ENCODE assay signal across 24 mouse cellular contexts in genomic region chr4:112287178-112287974, GRCm38 (mm10). TPM values are rescaled to one million over a fixed set of nuclear protein-coding genes. Genes with fewer than 3 reads are reported as not detected.
DNase-seq lines count a peak whose midpoint lies in the region; ATAC-seq and TF ChIP-seq lines count a peak whose summit lies in the region.
"Had no signal": no experiment of that assay in that cellular context is flagged by ENCODE, and none has a peak within 500 bp of the region (broad histone marks: within the 10 kb centered on the region; RNA-seq: fewer than 3 reads in every experiment).

No protein-coding gene starts in this region.

- H3K9me3 ChIP-seq in intestine, embryonic 16.5 days (ENCODE audit: control insufficient read depth, low read length), result no peaks in the 10 kb centered on the region
- H3K9me3 ChIP-seq: embryonic facial prominence, embryonic 15.5 days; G1E had no signal

- ATAC-seq in intestine, embryonic 16.5 days, result peak; percentile 93
- ATAC-seq: CD4-positive, CD25-positive, alpha-beta regulatory T cell, adult 4 months; forebrain, embryonic 15.5 days had no signal

- H3K4me1 ChIP-seq in lung, adult 2 months (ENCODE audit: control insufficient read depth, insufficient read depth, low read length), result no peaks in the 10 kb centered on the region
- H3K4me1 ChIP-seq in intestine, embryonic 16.5 days (ENCODE audit: control insufficient read depth, insufficient read depth, low read length), result no peaks in the 10 kb centered on the region
- H3K4me1 ChIP-seq: embryonic facial prominence, embryonic 15.5 days; forebrain, embryonic 15.5 days; heart, embryonic 12.5 days had no signal

- intact Hi-C loops in gastrocnemius, postnatal 36 days (cut with DNase I), result no loop called here

- 78% methylated on average over 12 of the region's 12 CpGs for WGBS in lung, adult 2 months
- 76% methylated on average over 12 of the region's 12 CpGs for WGBS in intestine, embryonic 16.5 days

- H3K27me3 ChIP-seq in intestine, embryonic 16.5 days (replicated peaks; ENCODE audit: control insufficient read depth, insufficient read depth, low read length), result no peaks in the 10 kb centered on the region
- H3K27me3 ChIP-seq: embryonic facial prominence, embryonic 15.5 days; forebrain, embryonic 15.5 days; heart, embryonic 12.5 days had no signal

- no peak overlapping the region for H3K4me2 ChIP-seq in intestine, embryonic 16.5 days (ENCODE audit: low read depth, low read length)
- H3K4me2 ChIP-seq: embryonic facial prominence, embryonic 15.5 days; forebrain, embryonic 15.5 days; heart, embryonic 12.5 days; hindbrain, embryonic 14.5 days had no signal

- no peaks in the 10 kb centered on the region for H3K36me3 ChIP-seq in intestine, embryonic 16.5 days (ENCODE audit: control insufficient read depth, insufficient read depth, low read length)
- H3K36me3 ChIP-seq: embryonic facial prominence, embryonic 15.5 days; forebrain, embryonic 15.5 days; G1E; heart, embryonic 12.5 days had no signal

- TF ChIP-seq CTCF in lung, adult 2 months (IDR thresholded peaks at IDR 0.05; ENCODE audit: insufficient read depth, low read length), result no peak
- TF ChIP-seq CTCF in brain, embryonic 14.5 days (IDR thresholded peaks at IDR 0.05; ENCODE audit: borderline replicate concordance, extremely low read depth, insufficient read depth, insufficient read length), result no peak

- no peak overlapping the region for H3K9ac ChIP-seq in intestine, embryonic 16.5 days (ENCODE audit: low read depth, low read length)
- H3K9ac ChIP-seq: embryonic facial prominence, embryonic 15.5 days; forebrain, embryonic 15.5 days; heart, embryonic 12.5 days; hindbrain, embryonic 14.5 days had no signal

- peak; percentile 1 for DNase-seq in lung, postnatal 36 days
- no peak for DNase-seq in lung, adult 2 months
- peak; percentile 0 for DNase-seq in brain, embryonic 14.5 days (ENCODE audit: low read depth)
- no peak for DNase-seq in gastrocnemius, postnatal 36 days
- DNase-seq in right cerebral cortex, postnatal 4 days, result no peak
- DNase-seq: adrenal gland, adult 8-10 months; adrenal gland, postnatal 36 days; cerebellum, adult 11 months; cerebellum, adult 8-10 months; embryo, embryonic 11 days; gastrocnemius, postnatal 10 days had no signal

- H3K27ac ChIP-seq in intestine, embryonic 16.5 days (ENCODE audit: low read length), result no peak overlapping the region
- H3K27ac ChIP-seq: embryonic facial prominence, embryonic 15.5 days; forebrain, embryonic 15.5 days; hindbrain, embryonic 14.5 days had no signal

- H3K4me3 ChIP-seq in lung, adult 2 months (replicated peaks; ENCODE audit: extremely low read depth, low read depth, low read length), result no peak overlapping the region
- no peak overlapping the region for H3K4me3 ChIP-seq in intestine, embryonic 16.5 days (ENCODE audit: low read length)
- H3K4me3 ChIP-seq: embryonic facial prominence, embryonic 15.5 days; erythroblast, embryonic 14.5 days; forebrain, embryonic 15.5 days; heart, embryonic 12.5 days had no signal

- TF ChIP-seq POLR2A in lung, adult 2 months (IDR thresholded peaks at IDR 0.05; ENCODE audit: borderline replicate concordance, extremely low read depth, low read depth, low read length), result no peak
- TF ChIP-seq POLR2A in brain, embryonic 14.5 days (IDR thresholded peaks at IDR 0.05; ENCODE audit: borderline replicate concordance, extremely low read depth, insufficient read depth, insufficient read length, poor library complexity, severe bottlenecking), result no peak

RNA-seq across cellular contexts. Expression of gene Skint3, which starts 55.3 kb away (rescaled TPM):
- polyA plus RNA-seq in lung, adult 2 months (2012; rRNA removed), result 0.38 TPM in 1 of 2 replicates, not detected in the other
- polyA plus RNA-seq in brain, embryonic 14.5 days (2012; rRNA removed), result 0.01 TPM in 1 of 2 replicates, not detected in the other
- polyA plus RNA-seq in intestine, embryonic 16.5 days (2015; fragmentation: Nextera tagmentation; extraction: Ambion mirVana), result 0.07 and 0.12 TPM in 2 replicates
- not detected for total RNA-seq in gastrocnemius, postnatal 36 days (2021)
- total RNA-seq: adrenal gland, postnatal 36 days; common myeloid progenitor, adult 5-6 weeks; G1E; gastrocnemius, postnatal 10 days; heart, adult 8-10 months had no signal
- polyA plus RNA-seq: CD4-positive, CD25-positive, alpha-beta regulatory T cell, adult 4 months; embryonic facial prominence, embryonic 11.5 days; embryonic facial prominence, embryonic 15.5 days; erythroblast, embryonic 14.5 days; forebrain, embryonic 11.5 days; forebrain, embryonic 15.5 days; G1E; heart, embryonic 12.5 days; heart, postnatal 0 days; hindbrain, embryonic 14.5 days had no signal

Comparison
In these comparisons a context has a peak if more than half of its experiments do, and no peak if none do; other contexts are left out.
1. DNase-seq: peak in lung, postnatal 36 days (single experiment) and brain, embryonic 14.5 days (single experiment); none in lung, adult 2 months (single experiment), gastrocnemius, postnatal 36 days (0 of 2) and right cerebral cortex, postnatal 4 days (single experiment).